Mouse (Mus musculus): ENCODE measurements around the gene Tenm4. TPM values are rescaled to one million over a fixed set of nuclear protein-coding genes. Genes with fewer than 3 reads are reported as not detected.
A peak's percentile ranks its signal among the peaks of the same experiment; 100 is the strongest.

Gene Tenm4
- polyA plus RNA-seq, 1 experiment from 2014 or later, result 33.1 TPM

- Histone ChIP-seq H3K4me2 (no peak overlapping the region), H3K4me3 (no peak overlapping the region), H3K9ac (no peak overlapping the region), H3K27me3 (no peaks in the 10 kb centered on the region), H3K27ac (no peak overlapping the region), H3K4me1 (replicated peaks) (no peaks in the 10 kb centered on the region), H3K36me3 (no peaks in the 10 kb centered on the region), H3K9me3 (no peaks in the 10 kb centered on the region)
- ATAC-seq (ENCODE audit: low FRiP score), result no peak
Observed at GRCm38 (mm10) chr7:96440161-96440707, 269.2 kb downstream of the Tenm4 start.

- Histone ChIP-seq H3K4me1 (replicated peaks) (peaks cover 3% of the 10 kb centered on the region; the same call in 1 of the 2 replicates), H3K27me3 (0 out of 2 replicates have a peak, but pooled peaks cover 2% of the 10 kb centered on the region), H3K4me3 (no peak overlapping the region), H3K27ac (no peak overlapping the region), H3K4me2 (no peak overlapping the region), H3K36me3 (no peaks in the 10 kb centered on the region), H3K9me3 (no peaks in the 10 kb centered on the region), H3K9ac (no peak overlapping the region)
- no peak for ATAC-seq (ENCODE audit: low FRiP score)
- 88% methylated on average over 8 of the region's 8 CpGs for WGBS
Observed at GRCm38 (mm10) chr7:96445771-96446170, 274.7 kb downstream of the Tenm4 start.

- Histone ChIP-seq H3K9ac (no peak overlapping the region), H3K27me3 (0 out of 2 replicates have a peak, but pooled peaks cover 2% of the 10 kb centered on the region), H3K27ac (no peak overlapping the region), H3K4me2 (no peak overlapping the region), H3K4me3 (no peak overlapping the region), H3K36me3 (no peaks in the 10 kb centered on the region), H3K9me3 (no peaks in the 10 kb centered on the region), H3K4me1 (replicated peaks) (peaks cover 3% of the 10 kb centered on the region; the same call in 1 of the 2 replicates)
- WGBS, result 65% methylated on average over 12 of the region's 12 CpGs
- ATAC-seq (ENCODE audit: low FRiP score), result no peak
Observed at GRCm38 (mm10) chr7:96447806-96448397, 276.9 kb downstream of the Tenm4 start.

- Histone ChIP-seq H3K4me2 (no peak overlapping the region), H3K9me3 (no peaks in the 10 kb centered on the region), H3K36me3 (no peaks in the 10 kb centered on the region), H3K27me3 (no peaks in the 10 kb centered on the region), H3K4me1 (replicated peaks) (no peaks in the 10 kb centered on the region), H3K4me3 (no peak overlapping the region), H3K27ac (no peak overlapping the region), H3K9ac (no peak overlapping the region)
- 80% methylated on average over 2 of the region's 2 CpGs for WGBS
- no peak for ATAC-seq (ENCODE audit: low FRiP score)
Observed at GRCm38 (mm10) chr7:96455957-96456356, 284.9 kb downstream of the Tenm4 start.

GRCm38 (mm10) chr7:96456618-96457017, 285.6 kb downstream of the Tenm4 start:
- 83% methylated on average over 2 of the region's 2 CpGs for WGBS
- H3K4me2 ChIP-seq, result no peak overlapping the region
- no peak for ATAC-seq (ENCODE audit: low FRiP score)

GRCm38 (mm10) chr7:96457891-96458290, 286.8 kb downstream of the Tenm4 start:
- no peaks in the 10 kb centered on the region for H3K36me3 ChIP-seq
- no peak overlapping the region for H3K9ac ChIP-seq
- 90% methylated on average over 2 of the region's 2 CpGs for WGBS
- no peaks in the 10 kb centered on the region for H3K27me3 ChIP-seq
- no peak overlapping the region for H3K4me2 ChIP-seq
- no peaks in the 10 kb centered on the region for H3K9me3 ChIP-seq
- no peak overlapping the region for H3K4me3 ChIP-seq
- H3K27ac ChIP-seq, result no peak overlapping the region
- no peak for ATAC-seq (ENCODE audit: low FRiP score)
- H3K4me1 ChIP-seq (replicated peaks), result no peaks in the 10 kb centered on the region

More at GRCm38 (mm10) chr7:96456618-96457017, 285.6 kb downstream of the Tenm4 start:
- Histone ChIP-seq H3K27ac (no peak overlapping the region), H3K4me1 (replicated peaks) (no peaks in the 10 kb centered on the region), H3K36me3 (no peaks in the 10 kb centered on the region), H3K9ac (no peak overlapping the region), H3K27me3 (no peaks in the 10 kb centered on the region), H3K4me3 (no peak overlapping the region), H3K9me3 (no peaks in the 10 kb centered on the region)

- H3K9ac ChIP-seq, result no peak overlapping the region
- ATAC-seq (ENCODE audit: low FRiP score), result no peak
- H3K9me3 ChIP-seq, result no peaks in the 10 kb centered on the region
- no peaks in the 10 kb centered on the region for H3K4me1 ChIP-seq (replicated peaks)
- H3K4me3 ChIP-seq, result no peak overlapping the region
- H3K27me3 ChIP-seq, result no peaks in the 10 kb centered on the region
- no peak overlapping the region for H3K4me2 ChIP-seq
- WGBS, result 61% methylated on average over 6 of the region's 6 CpGs
- H3K27ac ChIP-seq, result no peak overlapping the region
- H3K36me3 ChIP-seq, result no peaks in the 10 kb centered on the region
Observed at GRCm38 (mm10) chr7:96458992-96459391, 287.9 kb downstream of the Tenm4 start.

- H3K9ac ChIP-seq, result no peak overlapping the region
- WGBS, result 88% methylated on average over 3 of the region's 3 CpGs
- no peak for ATAC-seq (ENCODE audit: low FRiP score)
Observed at GRCm38 (mm10) chr7:96466761-96467160, 295.7 kb downstream of the Tenm4 start.

GRCm38 (mm10) chr7:96470821-96471220, 299.8 kb downstream of the Tenm4 start:
- H3K9me3 ChIP-seq, result no peaks in the 10 kb centered on the region
- no peaks in the 10 kb centered on the region for H3K27me3 ChIP-seq
- no peak overlapping the region for H3K9ac ChIP-seq
- no peaks in the 10 kb centered on the region for H3K36me3 ChIP-seq
- H3K4me3 ChIP-seq, result no peak overlapping the region
- no peak overlapping the region for H3K4me2 ChIP-seq
- H3K27ac ChIP-seq, result no peak overlapping the region
- WGBS, result 84% methylated on average over 6 of the region's 6 CpGs
- H3K4me1 ChIP-seq (replicated peaks), result 0 out of 2 replicates have a peak, but pooled peaks cover 5% of the 10 kb centered on the region
- no peak for ATAC-seq (ENCODE audit: low FRiP score)

More at GRCm38 (mm10) chr7:96466761-96467160, 295.7 kb downstream of the Tenm4 start:
- no peak overlapping the region for H3K4me2 ChIP-seq
- H3K27me3 ChIP-seq, result no peaks in the 10 kb centered on the region
- no peak overlapping the region for H3K4me3 ChIP-seq
- H3K4me1 ChIP-seq (replicated peaks), result no peaks in the 10 kb centered on the region
- H3K9me3 ChIP-seq, result no peaks in the 10 kb centered on the region
- no peaks in the 10 kb centered on the region for H3K36me3 ChIP-seq
- no peak overlapping the region for H3K27ac ChIP-seq

- Histone ChIP-seq H3K9me3 (no peaks in the 10 kb centered on the region), H3K27me3 (no peaks in the 10 kb centered on the region), H3K4me3 (no peak overlapping the region), H3K9ac (no peak overlapping the region), H3K27ac (no peak overlapping the region), H3K4me2 (no peak overlapping the region), H3K4me1 (replicated peaks) (0 out of 2 replicates have a peak, but pooled peaks cover 10% of the 10 kb centered on the region), H3K36me3 (no peaks in the 10 kb centered on the region)
- ATAC-seq (ENCODE audit: low FRiP score), result 0 out of 2 replicates have a peak, but pooled peaks have one; percentile 43
- 82% methylated on average over 11 of the region's 11 CpGs for WGBS
Observed at GRCm38 (mm10) chr7:96474560-96475089, 303.6 kb downstream of the Tenm4 start.

GRCm38 (mm10) chr7:96476987-96477613, 306.1 kb downstream of the Tenm4 start:
- ATAC-seq (ENCODE audit: low FRiP score), result no peak
- Histone ChIP-seq H3K4me1 (replicated peaks) (peaks cover 18% of the 10 kb centered on the region), H3K9ac (no peak overlapping the region), H3K9me3 (no peaks in the 10 kb centered on the region), H3K27ac (no peak overlapping the region), H3K36me3 (no peaks in the 10 kb centered on the region), H3K4me3 (no peak overlapping the region), H3K27me3 (no peaks in the 10 kb centered on the region), H3K4me2 (no peak overlapping the region)
- WGBS, result 92% methylated on average over 6 of the region's 6 CpGs

GRCm38 (mm10) chr7:96479139-96479538, 308.1 kb downstream of the Tenm4 start:
- Histone ChIP-seq H3K27me3 (no peaks in the 10 kb centered on the region), H3K4me2 (no peak overlapping the region), H3K9me3 (no peaks in the 10 kb centered on the region), H3K9ac (no peak overlapping the region), H3K4me3 (no peak overlapping the region), H3K36me3 (no peaks in the 10 kb centered on the region), H3K27ac (no peak overlapping the region), H3K4me1 (replicated peaks) (peaks cover 18% of the 10 kb centered on the region)
- WGBS, result 75% methylated on average over 6 of the region's 6 CpGs
- no peak for ATAC-seq (ENCODE audit: low FRiP score)
